Mouse (Mus musculus): ENCODE results near the gene Aup1. TPM values are rescaled to one million over a fixed set of nuclear protein-coding genes. Genes with fewer than 3 reads are reported as not detected.

The Aup1 gene
- total RNA-seq (2012; rRNA removed), result 206 and 259 TPM in 2 replicates
- 100 to 1,000 TPM in 1 of 2 experiments, not detected in 1; 500 TPM for polyA plus RNA-seq (2012; ENCODE audit: insufficient read depth in 1 of 2, insufficient read length in 2 of 2, low read depth in 1 of 2, low replicate concordance in 2 of 2, missing spikeins in 1 of 2)

- peak within 1 kb of the TSS; percentile 75 for H3K27ac ChIP-seq (ENCODE audit: control insufficient read depth, low read depth, low read length)
- peak within 1 kb of the TSS; percentile 97 for H3K9ac ChIP-seq (ENCODE audit: control insufficient read depth, low read depth, low read length, poor library complexity, severe bottlenecking)
- H3K9me3 ChIP-seq (replicated peaks; ENCODE audit: insufficient read depth, low read length), result no peaks in the 10 kb centered on the region
- H3K4me1 ChIP-seq (ENCODE audit: control insufficient read depth in 1 of 2, insufficient read depth in 2 of 2, low read length in 2 of 2), result peaks cover 0 to 18% of the 10 kb centered on the region in 2 experiments; a peak in 3 of 4 replicates
- H3K79me2 ChIP-seq (ENCODE audit: control insufficient read depth, insufficient read depth, low read length, poor library complexity), result peaks cover 41% of the 10 kb centered on the region
- peaks cover 0 to 14% of the 10 kb centered on the region in 2 experiments for H3K36me3 ChIP-seq (ENCODE audit: control insufficient read depth in 1 of 2, insufficient read depth in 2 of 2, low read length in 2 of 2)
- H3K4me3 ChIP-seq (ENCODE audit: control insufficient read depth in 1 of 2, insufficient read depth in 1 of 2, low read depth in 2 of 2, low read length in 2 of 2), result peak within 1 kb of the TSS; percentile 68 to 87
- peak; percentile 99 for DNase-seq (ENCODE audit: low read depth, low spot score)
- H3K27me3 ChIP-seq (ENCODE audit: control insufficient read depth in 1 of 2, insufficient read depth in 2 of 2, low read length in 2 of 2), result no peaks in the 10 kb centered on the region
- TF ChIP-seq CHD1 (IDR thresholded peaks at IDR 0.05; ENCODE audit: low read depth, low read length), result 0 out of 2 replicates have a peak, but pooled peaks have one; percentile 45
- 0 out of 4 replicates have a peak, but pooled peaks of 1 of the 2 experiments have one; percentile 34 for TF ChIP-seq EP300 (IDR thresholded peaks at IDR 0.05; ENCODE audit: low read depth in 1 of 2, low read length in 2 of 2)
- TF ChIP-seq MYC (IDR thresholded peaks at IDR 0.05; ENCODE audit: low read depth, low read length), result peak; percentile 95
- peak; percentile 88 for TF ChIP-seq MXI1 (IDR thresholded peaks at IDR 0.05; ENCODE audit: low read depth, low read length)
- TF ChIP-seq KAT2A (conservative IDR thresholded peaks at IDR 0.05; ENCODE audit: low read depth, low read length), result peak; percentile 96
- peak; percentile 74 for TF ChIP-seq ZMIZ1 (IDR thresholded peaks at IDR 0.05; ENCODE audit: low read depth, low read length)
- TF ChIP-seq POLR2A (IDR thresholded peaks at IDR 0.05; ENCODE audit: control insufficient read depth in 1 of 2, insufficient read depth in 1 of 2, low read depth in 1 of 2, low read length in 2 of 2, poor library complexity in 1 of 2), result peak; percentile 63 to 82; a peak in 3 of 4 replicates
- no peak for TF ChIP-seq ZC3H11A (IDR thresholded peaks at IDR 0.05; ENCODE audit: low read depth, low read length)
- TF ChIP-seq ZKSCAN1 (IDR thresholded peaks at IDR 0.05; ENCODE audit: low read depth, low read length), result no peak
- peak; percentile 51; the same call in 1 of the 2 replicates for TF ChIP-seq USF1 (IDR thresholded peaks at IDR 0.05; ENCODE audit: low read depth, low read length)
- TF ChIP-seq NELFE (IDR thresholded peaks at IDR 0.05; ENCODE audit: low read depth, low read length), result peak; percentile 90
- TF ChIP-seq JUND (IDR thresholded peaks at IDR 0.05; ENCODE audit: low read depth, low read length), result no peak
- peak; percentile 68; the same call in 1 of the 2 replicates for TF ChIP-seq MEF2A (IDR thresholded peaks at IDR 0.05; ENCODE audit: extremely low read depth, insufficient replicate concordance, low read depth, low read length, poor library complexity, severe bottlenecking)
- TF ChIP-seq TBP (IDR thresholded peaks at IDR 0.05; ENCODE audit: low read depth, low read length), result peak; percentile 85
- peak; percentile 76 for TF ChIP-seq ETS1 (IDR thresholded peaks at IDR 0.05; ENCODE audit: low read depth, low read length)
- TF ChIP-seq E2F4 (IDR thresholded peaks at IDR 0.05; ENCODE audit: borderline replicate concordance, low read depth, low read length), result 0 out of 2 replicates have a peak, but pooled peaks have one; percentile 82
- no peak for TF ChIP-seq MYB (IDR thresholded peaks at IDR 0.05; ENCODE audit: low read depth, low read length)
- TF ChIP-seq UBTF (IDR thresholded peaks at IDR 0.05; ENCODE audit: borderline replicate concordance, insufficient read depth, low read depth, low read length), result no peak
- peak; percentile 86 for TF ChIP-seq MAX (IDR thresholded peaks at IDR 0.05; ENCODE audit: low read length)
- no peak for TF ChIP-seq USF2 (IDR thresholded peaks at IDR 0.05; ENCODE audit: borderline replicate concordance in 1 of 2, insufficient read depth in 1 of 2, low read depth in 1 of 2, low read length in 2 of 2)
- no peak for TF ChIP-seq POLR2AphosphoS5 (IDR thresholded peaks at IDR 0.05; ENCODE audit: borderline replicate concordance, low read depth, low read length)
- TF ChIP-seq POLR2AphosphoS2 (IDR thresholded peaks at IDR 0.05; ENCODE audit: low read length), result peak; percentile 81
- TF ChIP-seq GABPA (IDR thresholded peaks at IDR 0.05; ENCODE audit: low read depth, low read length), result no peak
- no peak for TF ChIP-seq MAFK (IDR thresholded peaks at IDR 0.05; ENCODE audit: borderline replicate concordance, low read depth, low read length)
- TF ChIP-seq ZNF384 (IDR thresholded peaks at IDR 0.05; ENCODE audit: low read depth, low read length), result no peak
- no peak for TF ChIP-seq GATA1 (IDR thresholded peaks at IDR 0.05; ENCODE audit: low read depth, low read length)
- peak; percentile 86 for TF ChIP-seq TCF12 (IDR thresholded peaks at IDR 0.05; ENCODE audit: low read depth, low read length)
- no peak for TF ChIP-seq SMC3 (IDR thresholded peaks at IDR 0.05; ENCODE audit: low read depth, low read length)
- TF ChIP-seq CHD2 (IDR thresholded peaks at IDR 0.05; ENCODE audit: low read length), result no peak
- TF ChIP-seq BHLHE40 (IDR thresholded peaks at IDR 0.05; ENCODE audit: borderline replicate concordance, low read depth, low read length), result no peak
- TF ChIP-seq CTCF (IDR thresholded peaks at IDR 0.05 in 2 of 3, conservative IDR thresholded peaks at IDR 0.05 in 1 of 3; ENCODE audit: control insufficient read depth in 1 of 3, insufficient read depth in 1 of 3, low read depth in 2 of 3, low read length in 3 of 3, poor library complexity in 1 of 3, severe bottlenecking in 1 of 3), result no peak
- TF ChIP-seq TAL1 (IDR thresholded peaks at IDR 0.05; ENCODE audit: low read length), result no peak
- TF ChIP-seq RAD21 (IDR thresholded peaks at IDR 0.05; ENCODE audit: low read depth, low read length), result no peak
- TF ChIP-seq MAZ (IDR thresholded peaks at IDR 0.05; ENCODE audit: low read depth, low read length), result peak; percentile 88
- peak; percentile 56; the same call in 1 of the 2 replicates for TF ChIP-seq NRF1 (IDR thresholded peaks at IDR 0.05; ENCODE audit: insufficient read depth, low read depth, low read length, poor library complexity, severe bottlenecking)
Measured at GRCm38 (mm10) chr6:83054074-83054851, at the start of gene Aup1. Aup1 (plus strand) TSS chr6:83054521.
